Mouse (Mus musculus): Measurements from ENCODE around the gene Stoml1.

GRCm38 (mm10) chr9:58281597-58281996, 28.6 kb downstream of the Stoml1 start:
- TF ChIP-seq POLR2A (IDR thresholded peaks at IDR 0.05; ENCODE audit: low read depth, low read length) (no peak), CTCF (conservative IDR thresholded peaks at IDR 0.05; ENCODE audit: insufficient read depth, insufficient read length, low read depth, low read length) (peak; percentile 61)

All from kidney, adult 2 months (tissue).